Mouse (Mus musculus) skeletal muscle tissue, adult 2 months (tissue): ENCODE measurements around the gene Tspan2.

Experiments
- DNase-seq: peaks from one replicate; pipeline ENCODE4 v3.0.0-alpha.2; 2012; ENCODE audit warnings: low read depth, low spot score

Tspan2 gene

DNA sequence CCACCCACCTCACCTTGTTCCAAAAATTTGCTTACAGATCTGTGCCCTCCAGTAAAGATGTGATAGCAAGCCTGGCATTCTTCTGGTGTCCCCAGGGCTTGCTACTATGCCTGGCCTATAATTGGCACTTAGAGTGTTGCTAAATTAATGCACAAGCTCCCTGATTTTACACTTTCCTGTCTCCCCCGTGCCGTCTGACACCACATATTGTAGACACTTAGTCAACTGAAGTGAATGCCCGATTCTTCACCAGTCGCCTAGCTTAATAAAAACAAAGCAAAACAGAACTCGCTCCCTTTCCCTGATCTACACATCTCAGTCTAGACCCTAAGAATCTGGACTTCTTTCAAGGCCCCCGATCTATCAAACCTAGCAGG, 405 bp upstream of the Tspan2 start:
- no peak for DNase-seq

DNA sequence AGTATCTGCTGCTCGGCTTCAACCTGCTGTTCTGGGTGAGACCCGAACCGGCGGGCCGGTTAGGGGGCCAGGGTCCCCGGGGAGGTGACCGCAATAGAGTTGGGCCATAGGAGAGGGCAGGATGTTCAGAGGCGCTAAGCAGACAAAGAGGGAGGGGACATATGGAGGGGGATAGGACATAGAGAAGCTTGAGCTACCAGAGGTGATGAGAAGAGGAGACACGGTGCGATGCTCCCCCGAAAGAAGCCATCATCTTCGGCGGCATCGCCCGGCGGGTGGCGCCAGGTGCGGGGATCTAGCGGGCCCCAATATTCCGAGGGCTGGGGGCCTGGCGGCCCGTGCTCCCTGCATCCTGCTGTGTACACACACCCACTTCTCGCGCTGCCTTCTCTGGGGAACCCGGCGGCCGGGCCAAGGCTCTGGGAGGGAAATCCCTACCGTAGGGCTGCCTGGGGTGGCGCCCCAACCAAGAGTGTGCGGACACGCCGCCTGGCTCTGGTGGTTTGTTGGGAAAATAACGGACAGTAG, 766 bp downstream of the Tspan2 start:
- no peak for DNase-seq

DNA sequence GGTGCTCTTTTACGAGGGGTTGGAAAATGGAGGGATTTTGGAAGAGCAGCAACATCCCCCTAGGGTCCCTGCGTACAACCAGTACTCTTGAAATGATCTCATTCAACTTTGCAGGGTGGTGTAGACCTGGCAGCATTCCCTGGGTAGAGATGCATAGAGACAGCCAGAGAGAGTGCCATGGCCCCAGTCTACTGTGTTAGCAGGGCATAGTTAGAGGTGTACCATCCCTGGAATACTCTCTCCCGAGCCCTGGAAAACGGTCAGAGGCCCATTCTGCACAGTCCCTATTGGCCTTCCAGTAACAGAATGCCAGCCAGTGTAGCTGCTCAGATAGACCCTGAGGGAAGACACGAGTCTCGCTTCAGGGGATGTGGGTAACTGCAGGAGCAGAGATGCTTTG, 1.3 kb downstream of the Tspan2 start:
- DNase-seq: no peak

DNA sequence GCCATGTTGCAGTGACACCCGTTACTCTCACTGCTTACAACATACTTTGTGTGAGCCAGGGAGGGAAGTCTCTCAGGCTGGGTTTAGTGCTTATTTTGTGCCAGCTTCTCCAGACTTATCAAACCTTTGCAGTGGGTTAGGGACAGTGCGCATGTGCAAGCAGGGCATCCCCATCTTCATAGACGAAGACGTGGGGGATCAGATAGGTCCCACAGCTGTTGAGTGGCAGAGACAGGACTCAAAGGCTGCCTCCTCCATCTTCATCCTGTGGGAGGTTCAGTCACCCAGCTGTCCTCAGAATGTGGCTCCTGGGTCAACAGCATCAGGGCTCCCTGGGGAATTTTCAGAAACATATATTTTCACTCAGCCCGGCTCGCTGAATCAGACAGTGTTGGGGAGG, 2.1 kb downstream of the Tspan2 start:
- DNase-seq: no peak

DNA sequence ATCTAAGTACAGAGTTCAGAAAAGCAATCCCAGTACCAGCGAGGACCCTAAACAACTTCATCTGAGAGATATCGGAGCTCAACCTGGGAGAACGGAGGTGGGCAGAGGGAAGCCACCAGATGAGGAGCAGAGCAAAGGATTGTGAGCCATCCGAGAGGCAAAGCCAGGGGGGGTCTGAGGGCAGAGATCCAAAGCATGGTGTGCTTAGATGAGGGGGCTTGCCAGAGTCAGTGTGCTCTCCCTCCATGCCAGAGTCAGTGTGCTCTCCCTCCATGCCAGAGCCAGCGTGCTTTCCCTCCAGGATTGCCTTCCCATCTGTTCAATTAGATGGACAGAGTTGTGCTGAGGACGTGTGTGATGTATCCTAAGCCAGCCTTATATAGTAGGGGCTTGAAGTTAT, 2.8 kb downstream of the Tspan2 start:
- DNase-seq: no peak

DNA sequence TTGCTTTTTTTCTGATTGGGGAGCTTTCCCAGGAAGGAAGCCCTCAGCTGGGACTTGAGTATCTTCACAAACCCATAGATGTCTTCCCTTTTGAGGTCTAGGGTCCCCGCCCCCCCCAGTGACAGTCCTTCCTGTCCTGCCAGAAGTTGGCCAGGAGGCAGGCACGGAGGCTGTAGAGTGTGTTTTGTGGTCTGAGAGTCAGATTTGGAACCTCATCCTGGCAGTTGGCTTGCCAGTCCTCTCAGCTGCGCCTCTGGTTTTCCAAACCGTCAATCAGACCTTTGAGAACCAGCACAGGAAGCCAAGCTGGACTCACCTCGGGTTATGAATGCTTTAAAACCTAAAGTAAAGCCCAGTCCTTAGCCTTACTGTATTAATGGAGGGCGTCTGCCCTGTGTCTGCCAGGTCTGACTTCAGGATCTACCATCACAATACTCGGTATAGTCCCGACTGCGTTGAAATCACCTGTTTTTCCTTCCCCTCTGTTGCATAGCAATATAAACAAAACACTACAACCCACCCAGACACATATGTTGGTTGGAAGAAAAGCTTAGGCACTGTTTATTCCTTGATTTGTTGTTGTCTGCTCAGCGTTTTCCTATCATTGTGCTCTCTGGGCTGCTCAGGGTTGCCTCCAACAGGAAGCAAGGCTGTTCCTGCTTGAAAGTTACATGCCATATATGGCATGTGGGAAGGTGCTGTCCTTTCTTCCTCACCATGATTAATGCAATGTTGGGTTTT, 4.0 kb downstream of the Tspan2 start:
- no peak for DNase-seq

DNA sequence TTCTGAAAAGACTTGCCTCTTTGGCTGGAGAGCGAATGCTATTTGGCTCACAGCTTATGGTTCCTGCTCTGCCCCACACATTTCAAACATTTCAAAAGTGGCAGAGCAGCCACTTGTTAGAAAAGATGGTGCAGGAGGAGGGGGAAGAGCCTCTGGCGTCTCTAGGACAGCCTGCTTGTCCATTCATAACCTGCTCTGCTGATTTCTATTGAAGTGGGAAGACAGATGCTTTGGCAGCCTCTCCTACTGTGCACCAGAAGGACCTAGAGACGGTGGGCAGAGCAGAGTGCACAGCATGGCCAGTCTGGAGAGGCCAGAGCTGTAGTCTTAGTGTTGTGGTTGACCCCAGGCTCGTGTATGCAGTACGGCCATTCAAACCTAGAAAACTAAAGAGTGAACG, 4.6 kb downstream of the Tspan2 start:
- DNase-seq: no peak

DNA sequence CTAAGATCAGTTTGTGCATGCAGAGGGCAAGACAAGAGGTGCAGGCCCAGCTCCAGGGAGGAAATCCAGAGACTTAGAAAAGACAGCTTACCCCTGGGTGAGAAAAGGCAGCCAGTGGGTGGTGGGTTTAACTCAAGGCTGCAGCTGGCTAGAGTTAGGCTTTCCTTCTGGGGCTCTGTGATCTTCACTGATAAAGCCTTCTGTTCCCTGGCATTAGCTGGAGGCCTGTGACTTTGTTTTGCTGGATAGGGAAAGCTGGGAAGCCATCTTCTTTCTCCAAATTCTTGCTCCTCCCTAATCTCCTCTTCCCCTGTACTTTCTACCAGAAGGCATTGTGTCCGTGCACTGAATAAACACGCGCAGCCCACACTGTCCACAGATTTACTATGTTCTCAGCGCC, 8.4 kb downstream of the Tspan2 start:
- DNase-seq: no peak

DNA sequence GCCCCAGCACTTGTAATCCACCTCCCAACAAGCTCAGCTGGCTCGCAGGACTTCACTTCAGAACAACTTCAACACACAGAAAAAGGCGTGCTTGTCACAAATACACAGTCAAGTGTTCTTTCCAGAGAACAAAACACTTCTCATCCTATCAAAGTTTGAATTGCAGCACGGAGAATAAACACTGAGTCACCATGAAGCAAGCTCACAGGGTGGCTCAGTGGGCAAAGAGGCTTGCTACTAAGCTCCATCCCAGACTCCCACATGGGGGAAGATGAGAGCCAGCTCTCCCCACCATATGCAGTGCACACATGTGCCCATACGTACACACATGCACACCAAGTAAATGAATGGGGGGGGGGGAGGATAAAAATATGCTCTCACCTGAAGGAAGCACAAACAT, 8.9 kb downstream of the Tspan2 start:
- DNase-seq: no peak

DNA sequence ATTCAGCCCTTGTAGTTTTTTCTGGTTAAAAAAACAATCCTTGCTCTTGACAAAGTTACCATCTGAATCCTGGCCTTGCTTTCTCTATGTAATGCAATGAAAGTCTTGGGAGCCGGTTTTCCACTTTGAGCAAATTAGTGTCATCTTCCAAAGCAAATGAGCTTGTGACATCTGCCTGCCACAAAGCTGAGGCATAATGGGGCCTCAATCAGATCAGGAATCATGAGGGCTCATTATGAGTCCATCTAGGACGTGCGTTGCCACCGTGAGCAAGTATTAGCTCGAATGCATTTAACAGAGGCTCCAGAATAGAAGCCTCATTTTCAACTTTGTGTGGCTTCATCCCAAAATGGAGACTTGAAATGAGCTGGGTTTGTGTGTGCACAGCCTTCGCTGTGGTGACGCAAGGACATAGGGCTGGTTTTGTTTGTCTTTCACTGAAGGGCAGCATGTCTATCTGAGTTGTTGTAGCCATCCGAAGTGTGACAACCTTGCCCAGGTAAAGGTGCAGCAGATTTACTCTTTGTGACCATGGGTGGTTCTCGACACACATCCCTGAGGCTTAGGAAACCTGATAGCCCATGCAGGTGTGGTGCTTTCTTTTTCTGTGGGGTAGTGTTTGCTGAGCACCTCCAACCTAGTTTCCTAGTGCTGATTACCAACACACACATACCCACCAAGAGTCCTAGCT, 9.6 kb downstream of the Tspan2 start:
- DNase-seq: no peak

DNA sequence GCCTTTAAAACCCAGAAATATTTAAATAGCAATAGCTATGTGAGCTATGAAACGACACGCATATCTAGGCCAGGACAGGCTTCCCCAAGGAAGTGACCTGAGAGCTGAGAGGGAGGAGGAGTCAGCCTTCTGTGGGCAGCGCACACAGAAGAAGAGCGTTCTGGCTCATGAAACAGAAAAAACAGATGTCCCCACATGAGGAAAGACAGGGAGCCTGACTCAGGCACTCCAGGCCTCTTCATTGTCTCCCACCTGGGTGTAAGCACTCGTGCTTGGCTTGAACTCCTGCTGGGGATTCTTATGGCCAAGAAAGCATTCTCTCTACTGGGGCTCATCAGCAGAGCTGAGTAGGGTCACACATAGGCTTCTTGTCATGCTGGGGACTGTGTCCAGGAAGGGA, 10.3 kb downstream of the Tspan2 start:
- DNase-seq: peak; percentile 46

DNA sequence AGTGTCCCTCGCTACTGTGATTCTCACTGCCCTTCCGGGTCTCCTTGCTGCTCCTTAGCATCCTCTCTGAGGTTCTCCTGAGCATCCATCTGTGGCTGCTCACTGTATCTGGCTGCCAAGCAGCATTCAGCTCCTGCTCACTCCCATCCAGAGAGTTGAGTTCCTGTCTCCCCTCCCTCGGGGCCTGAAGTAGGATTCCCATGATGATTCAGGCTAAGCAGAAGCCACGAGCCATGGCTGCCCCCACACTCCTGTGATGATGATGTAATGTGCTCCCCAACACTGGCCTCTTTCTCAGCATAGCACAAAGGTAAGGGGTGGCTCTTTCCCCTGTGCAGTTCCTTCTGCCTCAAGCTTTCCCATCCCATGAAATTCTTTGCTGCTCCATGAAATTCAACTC, 11.8 kb downstream of the Tspan2 start:
- DNase-seq: no peak

DNA sequence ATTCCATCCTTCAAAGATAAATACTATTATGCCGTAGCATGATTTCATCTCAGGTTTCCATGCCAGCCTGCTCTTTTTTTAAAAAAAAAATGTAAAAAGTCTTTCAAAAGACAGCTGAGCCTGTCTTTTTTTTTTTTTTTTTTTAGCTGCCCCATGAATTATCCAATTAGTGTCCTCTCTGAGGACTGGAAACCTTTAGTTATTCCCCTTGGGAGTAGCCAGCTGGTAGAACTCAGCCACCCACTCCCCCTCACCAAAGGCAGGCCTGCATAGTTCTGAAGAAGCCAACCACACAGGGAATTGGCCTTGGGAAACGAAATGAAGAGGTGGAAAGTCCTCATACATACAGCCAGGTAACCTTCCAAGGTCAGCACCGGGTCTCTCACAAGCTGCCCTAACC, 13.7 kb downstream of the Tspan2 start:
- no peak for DNase-seq

DNA sequence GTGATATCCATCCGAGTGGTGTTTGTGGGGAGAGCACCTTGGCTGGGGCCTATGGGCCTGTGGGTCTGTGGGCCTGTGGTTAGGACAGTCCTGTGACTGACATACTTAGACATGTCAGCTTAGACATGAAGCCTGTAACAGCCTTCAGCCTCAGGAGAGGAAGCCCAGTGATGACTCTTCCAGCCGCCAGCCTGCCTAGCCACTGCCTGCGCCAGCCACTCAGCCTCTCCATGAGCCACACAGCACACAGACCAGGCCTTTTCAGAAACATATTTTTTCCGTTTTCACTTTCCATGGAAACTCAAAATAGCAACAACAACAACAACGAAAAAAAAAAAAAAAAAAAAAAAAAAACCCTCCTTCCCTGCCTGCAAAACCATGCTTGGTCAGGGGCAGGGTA, 14.4 kb downstream of the Tspan2 start:
- DNase-seq: no peak

DNA sequence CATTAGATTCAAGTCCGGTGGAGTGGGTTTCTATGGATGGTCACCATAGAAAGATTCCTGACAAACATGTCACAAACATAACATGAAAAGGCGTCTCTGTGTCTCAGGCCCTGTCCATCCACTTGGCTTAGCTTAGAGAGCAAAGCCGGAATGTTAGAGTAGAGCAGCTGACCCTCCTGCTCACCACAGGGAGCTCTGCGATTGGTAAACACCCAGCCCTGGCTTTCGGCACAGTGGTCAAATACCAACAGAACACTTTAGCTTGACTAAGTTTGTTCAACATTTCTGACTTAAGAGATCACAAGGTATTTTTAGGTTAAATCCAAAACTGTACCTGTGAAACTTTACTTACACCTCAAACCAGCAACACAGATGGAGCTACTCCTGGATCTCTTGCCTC, 16.8 kb downstream of the Tspan2 start:
- no peak for DNase-seq

DNA sequence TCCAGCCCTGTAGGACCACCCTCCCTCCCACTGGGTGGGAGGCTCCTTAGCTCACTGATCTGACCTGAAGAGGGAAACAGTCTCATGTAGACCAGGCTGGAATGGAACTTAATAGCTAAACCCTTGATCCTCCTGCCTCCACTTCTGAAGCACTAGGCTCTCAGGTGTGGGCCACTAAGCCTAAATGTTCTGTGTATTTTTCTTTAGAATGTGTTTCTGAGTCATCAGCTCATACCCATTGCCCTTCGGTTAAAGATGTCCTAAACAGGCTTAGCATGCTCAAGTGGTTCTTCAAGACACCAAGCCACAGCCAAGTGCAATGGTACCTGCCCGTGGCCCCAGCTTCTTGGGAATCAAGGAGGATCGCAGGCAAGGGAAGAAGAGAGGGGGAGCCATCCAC, 17.2 kb downstream of the Tspan2 start:
- DNase-seq: no peak

DNA sequence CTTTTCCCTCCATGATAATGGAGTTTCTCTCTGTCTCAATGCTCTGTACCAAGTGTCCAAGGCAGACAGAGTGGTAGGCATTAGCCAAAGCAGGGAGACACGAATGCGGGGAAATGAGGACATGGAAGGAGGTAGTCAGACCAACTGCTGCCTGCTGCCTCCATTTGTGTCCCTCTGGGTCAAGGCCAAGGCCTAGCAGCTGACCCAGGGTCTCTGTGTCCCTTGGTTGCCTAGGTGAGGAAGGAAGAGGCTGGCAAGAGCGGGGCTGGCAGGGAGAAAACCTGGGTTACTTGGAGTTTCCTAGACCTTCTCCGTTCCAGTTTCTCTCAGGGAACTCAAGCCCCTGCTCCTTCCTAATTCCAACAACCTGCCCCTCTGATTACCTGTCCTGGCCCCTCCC, 17.7 kb downstream of the Tspan2 start:
- DNase-seq: no peak

DNA sequence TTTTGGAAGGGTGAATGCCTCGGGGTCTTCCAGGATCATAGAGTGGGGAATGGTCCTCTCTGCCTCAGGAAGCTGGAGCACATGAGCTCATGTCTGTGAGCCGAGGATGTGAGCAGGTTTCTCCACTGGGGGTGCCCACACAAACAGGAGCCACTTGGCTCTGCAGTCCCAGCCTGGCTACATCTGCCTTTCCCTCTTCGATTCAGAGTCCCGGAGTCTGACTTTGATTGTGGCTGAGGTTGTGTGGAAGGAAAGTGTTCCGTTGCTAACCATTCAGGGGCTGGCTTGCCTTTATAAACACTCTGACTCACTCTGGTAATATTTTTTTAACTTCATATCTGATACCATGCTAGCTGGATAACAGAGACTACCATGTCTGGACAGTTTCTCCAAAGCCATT, 18.1 kb downstream of the Tspan2 start:
- no peak for DNase-seq

DNA sequence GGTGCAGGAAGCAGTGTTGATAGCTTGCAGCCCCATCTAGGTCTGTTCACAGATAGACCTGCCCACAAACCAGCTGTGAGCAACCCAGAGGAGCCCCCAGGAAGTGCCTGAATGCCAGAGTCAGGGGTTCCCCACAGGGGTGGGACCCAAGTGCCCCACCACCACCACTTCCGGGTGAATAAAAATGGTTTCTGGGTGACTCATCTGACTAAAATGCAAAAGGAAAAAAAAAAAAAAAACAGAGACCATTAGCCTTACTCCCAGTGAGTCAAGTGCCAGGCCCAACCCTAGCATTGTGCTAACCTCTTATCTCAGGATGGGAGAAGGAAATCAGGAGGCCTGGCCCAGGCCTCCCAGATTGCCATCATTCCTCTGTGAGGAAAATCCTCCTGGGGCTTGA, 21.5 kb downstream of the Tspan2 start:
- DNase-seq: no peak

DNA sequence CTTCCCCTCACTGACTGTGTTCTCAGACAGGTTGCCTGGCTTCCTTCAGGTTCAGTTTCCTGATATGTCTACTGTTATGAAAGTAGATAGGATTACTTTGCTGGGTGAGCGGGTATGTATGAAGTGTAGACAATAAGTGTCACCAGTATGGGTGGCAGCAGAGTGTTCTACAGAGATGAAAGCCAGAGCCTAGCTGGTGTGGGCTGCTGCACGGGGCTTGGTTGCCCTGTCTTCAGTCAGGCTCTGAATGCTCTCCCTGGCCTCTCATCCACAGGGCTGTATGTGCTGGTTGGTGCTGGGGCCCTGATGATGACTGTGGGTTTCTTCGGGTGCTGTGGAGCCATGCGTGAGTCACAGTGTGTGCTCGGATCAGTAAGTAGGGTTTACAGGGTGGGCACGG, 22.7 kb downstream of the Tspan2 start:
- no peak for DNase-seq

DNA sequence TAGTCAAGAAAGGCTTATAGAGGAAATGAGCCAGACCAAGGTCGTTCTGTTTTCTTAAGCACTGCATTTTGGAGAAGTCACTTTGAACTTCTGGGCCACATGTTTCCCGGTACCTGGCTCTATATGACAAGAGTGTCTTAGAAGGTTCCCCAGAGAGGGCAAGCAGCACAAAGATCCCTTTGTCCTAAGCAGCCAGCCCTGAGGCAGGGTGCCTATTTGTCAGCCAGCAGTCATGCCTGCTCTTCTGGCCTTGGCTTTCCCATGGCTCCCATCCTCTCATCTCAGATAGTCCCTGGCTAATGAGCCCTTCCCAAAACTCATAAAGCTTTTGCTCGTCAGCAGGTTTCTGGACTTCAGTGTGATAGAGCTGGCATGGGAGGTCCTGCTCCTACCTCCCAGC, 25.9 kb downstream of the Tspan2 start:
- no peak for DNase-seq

DNA sequence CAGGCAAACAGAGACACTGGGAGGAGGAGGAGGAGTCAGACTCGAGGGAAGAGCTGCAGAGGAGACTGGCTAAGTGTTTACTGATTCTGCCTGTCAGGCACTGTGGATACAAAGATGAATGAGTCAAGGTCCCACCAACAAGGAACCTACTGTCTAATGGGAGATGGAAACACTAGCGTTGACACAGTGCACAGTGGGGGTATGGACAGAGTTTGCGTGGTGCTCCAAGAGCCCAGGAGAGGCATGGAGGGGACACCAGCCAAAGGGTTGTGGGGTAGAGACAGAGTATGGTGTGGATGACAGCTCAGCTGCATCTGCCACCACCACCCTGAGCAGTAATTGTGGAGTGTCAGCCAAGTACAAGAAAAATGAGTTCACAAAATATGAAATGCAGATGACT, 28.1 kb downstream of the Tspan2 start:
- no peak for DNase-seq

DNA sequence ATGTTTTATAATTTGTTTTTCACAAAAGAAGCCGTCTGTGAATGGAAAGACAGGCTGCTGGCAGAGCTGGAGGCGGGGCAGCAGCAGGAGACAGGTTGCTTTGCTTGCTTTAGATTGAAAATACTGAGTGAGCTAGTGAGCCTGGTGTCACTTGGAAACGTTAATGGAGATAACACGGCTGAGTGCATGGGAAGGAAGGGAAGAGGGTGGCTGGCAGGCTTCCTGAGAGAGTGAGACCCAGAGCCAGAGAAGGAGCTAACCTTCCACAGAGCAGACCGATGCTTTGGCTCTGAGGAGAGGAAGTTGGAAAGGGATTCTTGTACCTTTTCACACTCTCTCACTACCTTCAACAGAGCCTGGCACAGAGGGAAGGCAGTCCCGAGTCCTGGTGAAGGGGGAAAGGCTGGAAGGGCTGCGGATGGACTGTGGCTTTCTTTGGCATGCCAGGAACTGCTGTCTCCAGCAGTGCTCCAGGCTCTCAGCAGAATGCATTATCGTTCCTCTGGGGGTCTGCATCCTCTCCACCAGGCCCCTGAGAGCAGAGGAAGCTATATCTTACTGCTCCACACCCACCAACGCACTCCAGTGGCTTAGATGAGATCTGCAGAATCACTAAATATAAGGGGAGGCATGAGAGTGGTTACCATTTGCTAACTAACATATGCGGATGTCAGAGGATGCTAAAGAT, 29.5 kb downstream of the Tspan2 start:
- DNase-seq: peak; percentile 17
